Mouse (Mus musculus): ENCODE data around the gene Fam19a1.

The Fam19a1 gene

GRCm38 (mm10) chr6:96437814-96438213, 324.9 kb downstream of the Fam19a1 start:
- no peak for DNase-seq (ENCODE audit: low spot score)

- DNase-seq (ENCODE audit: low spot score): no peak
Measured at GRCm38 (mm10) chr6:96439419-96439818, 326.5 kb downstream of the Fam19a1 start.

GRCm38 (mm10) chr6:96441971-96442370, 329.0 kb downstream of the Fam19a1 start:
- DNase-seq (ENCODE audit: low spot score): no peak

GRCm38 (mm10) chr6:96447466-96447865, 334.5 kb downstream of the Fam19a1 start:
- no peak for DNase-seq (ENCODE audit: low spot score)

- no peak for DNase-seq (ENCODE audit: low spot score)
Measured at GRCm38 (mm10) chr6:96456266-96456665, 343.3 kb downstream of the Fam19a1 start.

GRCm38 (mm10) chr6:96457590-96458259, 344.8 kb downstream of the Fam19a1 start:
- DNase-seq (ENCODE audit: low spot score): no peak

GRCm38 (mm10) chr6:96459041-96459440, 346.1 kb downstream of the Fam19a1 start:
- no peak for DNase-seq (ENCODE audit: low spot score)

GRCm38 (mm10) chr6:96499464-96499863, 386.5 kb downstream of the Fam19a1 start:
- no peak for DNase-seq (ENCODE audit: low spot score)

GRCm38 (mm10) chr6:96541600-96541999, 428.6 kb downstream of the Fam19a1 start:
- no peak for DNase-seq (ENCODE audit: low spot score)

- DNase-seq (ENCODE audit: low spot score): no peak
Measured at GRCm38 (mm10) chr6:96544832-96545231, 431.9 kb downstream of the Fam19a1 start.

- DNase-seq (ENCODE audit: low spot score): no peak
Measured at GRCm38 (mm10) chr6:96550431-96550830, 437.5 kb downstream of the Fam19a1 start.

GRCm38 (mm10) chr6:96578649-96579048, 465.7 kb downstream of the Fam19a1 start:
- no peak for DNase-seq (ENCODE audit: low spot score)

- DNase-seq (ENCODE audit: low spot score): no peak
Measured at GRCm38 (mm10) chr6:96580726-96581125, 467.8 kb downstream of the Fam19a1 start.

- DNase-seq (ENCODE audit: low spot score): no peak
Measured at GRCm38 (mm10) chr6:96581187-96581586, 468.2 kb downstream of the Fam19a1 start.

GRCm38 (mm10) chr6:96587427-96587826, 474.5 kb downstream of the Fam19a1 start:
- DNase-seq (ENCODE audit: low spot score): no peak

GRCm38 (mm10) chr6:96593031-96593430, 480.1 kb downstream of the Fam19a1 start:
- DNase-seq (ENCODE audit: low spot score): no peak

- DNase-seq (ENCODE audit: low spot score): no peak
Measured at GRCm38 (mm10) chr6:96595201-96595600, 482.2 kb downstream of the Fam19a1 start.

GRCm38 (mm10) chr6:96624196-96624595, 511.2 kb downstream of the Fam19a1 start:
- DNase-seq (ENCODE audit: low spot score): no peak

GRCm38 (mm10) chr6:96631518-96631917, 518.6 kb downstream of the Fam19a1 start:
- no peak for DNase-seq (ENCODE audit: low spot score)

GRCm38 (mm10) chr6:96632243-96632642, 519.3 kb downstream of the Fam19a1 start:
- no peak for DNase-seq (ENCODE audit: low spot score)

GRCm38 (mm10) chr6:96635663-96636062, 522.7 kb downstream of the Fam19a1 start:
- no peak for DNase-seq (ENCODE audit: low spot score)

GRCm38 (mm10) chr6:96648742-96649141, 535.8 kb downstream of the Fam19a1 start:
- no peak for DNase-seq (ENCODE audit: low spot score)

GRCm38 (mm10) chr6:96649267-96649666, 536.3 kb downstream of the Fam19a1 start:
- no peak for DNase-seq (ENCODE audit: low spot score)

GRCm38 (mm10) chr6:96666311-96666710, 553.4 kb downstream of the Fam19a1 start:
- DNase-seq (ENCODE audit: low spot score): no peak

Measured in testis, postnatal 14 days (tissue).